Mouse (Mus musculus) heart, embryonic 12.5 days (tissue): Measurements from ENCODE around the gene Lama2. TPM values are rescaled to one million over a fixed set of nuclear protein-coding genes. Genes with fewer than 3 reads are reported as not detected.
"Not testable (repeated sequence)": the region's sequence is repeated elsewhere in the genome, so short reads cannot be mapped to it uniquely, and the experiment has no call there.

Experiments
- ATAC-seq: fragments of 200-750 bp; cut with Nextera tagmentation; 2 replicates; pipeline ENCODE4 v1.8.0; 2017; ENCODE audit warnings: moderate TSS enrichment, moderate library complexity; ENCODE audit not compliant: insufficient number of reproducible peaks, low FRiP score
- H3K27ac ChIP-seq: fragments of 300-500 bp; sonication (generic); 2 replicates; pipeline ENCODE4 v1.5.1; 2016; ENCODE audit warnings: mild to moderate bottlenecking, moderate library complexity; ENCODE audit not compliant: poor library complexity, severe bottlenecking
- H3K27me3 ChIP-seq: fragments of 300-500 bp; sonication (generic); replicated peaks from 2 replicates; pipeline ENCODE4 v1.6.1; 2016; ENCODE audit warnings: mild to moderate bottlenecking, moderate library complexity
- H3K36me3 ChIP-seq: fragments of 300-500 bp; sonication (generic); 2 replicates; pipeline ENCODE4 v1.6.1; 2016; ENCODE audit warnings: mild to moderate bottlenecking, moderate library complexity
- H3K4me1 ChIP-seq: fragments of 300-500 bp; sonication (generic); replicated peaks from 2 replicates; pipeline ENCODE4 v1.6.1; 2016; ENCODE audit warnings: mild to moderate bottlenecking
- H3K4me2 ChIP-seq: fragments of 300-500 bp; sonication (generic); 2 replicates; pipeline ENCODE4 v1.6.1; 2016; ENCODE audit warnings: mild to moderate bottlenecking, moderate library complexity
- H3K4me3 ChIP-seq: fragments of 300-500 bp; sonication (generic); 2 replicates; pipeline ENCODE4 v1.5.1; 2016; ENCODE audit warnings: mild to moderate bottlenecking
- H3K9ac ChIP-seq: fragments of 300-500 bp; sonication (generic); 2 replicates; pipeline ENCODE4 v1.6.1; 2016; ENCODE audit warnings: mild to moderate bottlenecking, moderate library complexity
- H3K9me3 ChIP-seq: fragments of 300-500 bp; sonication (generic); replicated peaks from 2 replicates; pipeline ENCODE4 v1.6.1; 2016; ENCODE audit warnings: mild to moderate bottlenecking, moderate library complexity
- WGBS: fragments of 180-500 bp; shearing (Covaris S2); methylation state at CpG from one replicate; pipeline ENCODE4 v1.1.7; 2016; 5-methylcytosine and 5-hydroxymethylcytosine counted together
- polyA plus RNA-seq: library from polyadenylated mRNA; unstranded; fragments of >200 nt; fragmentation: Nextera tagmentation; extraction: Ambion mirVana; gene quantifications from 2 replicates; pipeline ENCODE4 v1.2.1, GENCODE M21; 2016

The Lama2 gene
- polyA plus RNA-seq, 1 experiment from 2014 or later, result 14.1 TPM

DNA sequence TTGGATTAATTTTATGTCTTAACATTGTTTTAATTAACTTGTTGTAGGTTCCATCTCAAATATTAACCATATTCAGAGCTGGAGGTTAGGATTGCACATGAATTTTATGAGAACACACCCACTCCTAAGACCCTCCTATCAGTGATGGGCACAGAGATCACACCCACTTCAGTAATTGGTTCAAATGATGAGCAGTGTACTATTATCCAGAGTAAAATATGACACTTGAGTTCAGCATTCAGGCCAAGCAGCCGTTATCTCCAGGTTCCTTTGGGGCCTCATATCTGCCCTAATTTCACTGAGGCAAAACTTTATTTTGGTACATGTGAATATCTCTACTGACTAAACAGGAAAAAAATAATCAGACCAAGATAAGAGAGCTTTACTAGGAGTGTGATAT, 645.3 kb downstream of the Lama2 start:
- H3K27ac ChIP-seq, result no peak overlapping the region
- WGBS, result 55% methylated on average over 1 of the region's 1 CpGs
- no peak for ATAC-seq
- H3K4me1 ChIP-seq, result no peaks in the 10 kb centered on the region
- H3K4me3 ChIP-seq, result no peak overlapping the region
- H3K9me3 ChIP-seq, result no peaks in the 10 kb centered on the region
- no peak overlapping the region for H3K9ac ChIP-seq
- no peak overlapping the region for H3K4me2 ChIP-seq
- H3K36me3 ChIP-seq, result no peaks in the 10 kb centered on the region
- no peaks in the 10 kb centered on the region for H3K27me3 ChIP-seq

DNA sequence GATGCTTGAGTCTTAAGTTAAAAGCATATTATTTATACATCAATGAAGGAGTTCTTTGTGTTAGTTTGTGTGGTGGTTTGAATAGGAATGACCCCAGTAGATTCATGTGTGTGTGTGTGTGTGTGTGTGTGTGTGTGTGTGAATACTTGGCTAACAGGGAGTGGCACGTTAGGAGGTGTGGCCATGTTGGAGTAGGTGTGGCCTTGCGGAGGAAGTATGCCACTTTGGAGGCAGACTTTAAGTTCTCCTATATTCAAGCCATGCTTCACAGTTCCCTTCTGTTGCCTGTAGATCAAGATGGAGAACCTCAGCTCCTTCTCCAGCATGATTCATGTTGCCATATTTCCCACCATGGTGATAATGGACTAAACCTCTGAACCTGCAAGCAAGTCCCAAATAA, 646.0 kb downstream of the Lama2 start:
- H3K4me2 ChIP-seq, result no peak overlapping the region
- H3K9me3 ChIP-seq, result no peaks in the 10 kb centered on the region
- no peaks in the 10 kb centered on the region for H3K36me3 ChIP-seq
- H3K9ac ChIP-seq, result no peak overlapping the region
- WGBS, result 77% methylated on average over 2 of the region's 2 CpGs
- H3K4me1 ChIP-seq, result no peaks in the 10 kb centered on the region
- ATAC-seq, result no peak
- no peaks in the 10 kb centered on the region for H3K27me3 ChIP-seq
- no peak overlapping the region for H3K4me3 ChIP-seq
- no peak overlapping the region for H3K27ac ChIP-seq

- no peak overlapping the region for H3K27ac ChIP-seq
- H3K27me3 ChIP-seq, result no peaks in the 10 kb centered on the region
- 65% methylated on average over 3 of the region's 3 CpGs for WGBS
- H3K4me1 ChIP-seq, result no peaks in the 10 kb centered on the region
- H3K36me3 ChIP-seq, result no peaks in the 10 kb centered on the region
- no peaks in the 10 kb centered on the region for H3K9me3 ChIP-seq
- no peak overlapping the region for H3K4me3 ChIP-seq
- no peak overlapping the region for H3K4me2 ChIP-seq
- no peak for ATAC-seq
- no peak overlapping the region for H3K9ac ChIP-seq
These were observed 661.0 kb downstream of the Lama2 start for GRCm38 (mm10) chr10:26958513-26958912.

- no peak for ATAC-seq
- Histone ChIP-seq H3K4me2 (no peak overlapping the region), H3K9me3 (no peaks in the 10 kb centered on the region), H3K4me3 (no peak overlapping the region), H3K9ac (no peak overlapping the region), H3K36me3 (no peaks in the 10 kb centered on the region), H3K4me1 (no peaks in the 10 kb centered on the region; the same call in 1 of the 2 replicates), H3K27ac (no peak overlapping the region), H3K27me3 (no peaks in the 10 kb centered on the region)
- 58% methylated on average over 7 of the region's 7 CpGs for WGBS
These were observed 669.1 kb downstream of the Lama2 start for GRCm38 (mm10) chr10:26950448-26950847.

DNA sequence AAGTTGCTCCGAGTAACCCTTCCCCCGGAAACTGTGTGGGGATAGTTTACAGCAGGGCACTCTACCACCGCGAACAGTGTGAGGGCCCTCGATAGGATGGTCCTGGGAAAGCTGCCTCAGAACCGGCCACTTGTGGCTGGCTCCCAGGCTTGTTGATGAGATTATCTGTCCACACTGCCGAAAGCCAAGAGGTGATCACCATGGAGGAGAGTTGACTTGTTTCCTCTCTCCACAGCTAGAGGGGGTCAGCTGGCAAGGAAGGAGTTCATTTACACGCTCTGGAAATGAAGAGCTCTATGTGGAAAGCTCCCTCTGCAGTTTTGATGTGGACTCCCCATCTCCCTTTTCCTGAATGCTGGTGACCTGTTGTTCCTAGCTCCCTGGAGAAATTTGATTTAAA, 669.9 kb downstream of the Lama2 start:
- no peaks in the 10 kb centered on the region for H3K27me3 ChIP-seq
- H3K27ac ChIP-seq, result no peak overlapping the region
- no peak overlapping the region for H3K9ac ChIP-seq
- no peaks in the 10 kb centered on the region for H3K36me3 ChIP-seq
- H3K9me3 ChIP-seq, result no peaks in the 10 kb centered on the region
- H3K4me3 ChIP-seq, result no peak overlapping the region
- no peak overlapping the region for H3K4me2 ChIP-seq
- no peaks in the 10 kb centered on the region; the same call in 1 of the 2 replicates for H3K4me1 ChIP-seq
- no peak for ATAC-seq
- 53% methylated on average over 8 of the region's 8 CpGs for WGBS

DNA sequence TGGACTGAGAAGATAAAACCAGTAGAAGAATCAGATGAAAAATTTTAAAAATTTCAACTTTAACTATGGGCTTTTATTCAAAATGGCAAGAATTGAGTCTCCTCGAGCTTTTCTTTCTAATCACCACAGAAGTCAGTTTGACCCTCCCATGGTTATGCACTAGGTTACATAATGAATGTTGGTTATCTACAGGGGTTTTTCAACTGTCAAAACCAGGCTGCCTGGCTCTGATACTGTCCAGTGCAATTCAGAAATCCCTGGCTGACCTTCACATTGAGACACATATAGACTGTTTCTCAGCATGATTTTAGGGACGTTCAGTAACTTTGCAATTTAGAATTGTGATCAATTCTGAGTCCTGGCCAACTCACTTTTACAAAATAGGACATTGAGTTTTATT, 671.2 kb downstream of the Lama2 start:
- Histone ChIP-seq H3K36me3 (no peaks in the 10 kb centered on the region), H3K4me2 (no peak overlapping the region), H3K4me3 (no peak overlapping the region), H3K9me3 (no peaks in the 10 kb centered on the region), H3K4me1 (no peaks in the 10 kb centered on the region; the same call in 1 of the 2 replicates), H3K27me3 (no peaks in the 10 kb centered on the region), H3K27ac (no peak overlapping the region), H3K9ac (no peak overlapping the region)
- no peak for ATAC-seq
- 34% methylated on average over 2 of the region's 2 CpGs for WGBS

- no peak for ATAC-seq
- H3K27me3 ChIP-seq, result no peaks in the 10 kb centered on the region
- no peaks in the 10 kb centered on the region for H3K4me1 ChIP-seq
- H3K4me3 ChIP-seq, result no peak overlapping the region
- 61% methylated on average over 1 of the region's 1 CpGs for WGBS
- H3K27ac ChIP-seq, result no peak overlapping the region
- H3K4me2 ChIP-seq, result no peak overlapping the region
- H3K9me3 ChIP-seq, result no peaks in the 10 kb centered on the region
- H3K9ac ChIP-seq, result no peak overlapping the region
- H3K36me3 ChIP-seq, result no peaks in the 10 kb centered on the region
These were observed 680.0 kb downstream of the Lama2 start for GRCm38 (mm10) chr10:26939549-26939948.

DNA sequence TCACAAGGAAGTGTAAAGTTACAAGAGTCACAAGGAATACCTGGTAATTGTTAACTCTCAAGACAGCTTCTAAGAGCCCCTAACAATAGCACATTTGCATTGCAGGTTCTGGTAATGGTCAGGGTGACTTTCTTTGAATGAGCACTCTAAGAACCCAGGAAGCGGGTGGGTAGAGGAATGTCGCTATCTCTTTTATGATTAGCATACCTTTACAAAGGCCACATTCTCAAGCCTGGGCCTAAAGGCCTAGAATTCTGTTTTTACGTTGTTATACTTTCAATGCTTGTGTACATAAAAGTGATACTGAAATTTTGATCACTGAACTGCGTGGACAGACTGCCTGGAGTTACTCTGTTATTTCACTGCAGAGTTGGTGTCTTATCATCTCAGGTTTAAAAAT, 681.1 kb downstream of the Lama2 start:
- H3K27ac ChIP-seq, ATAC-seq, H3K9ac ChIP-seq, H3K27me3 ChIP-seq, H3K36me3 ChIP-seq, H3K4me1 ChIP-seq, H3K4me2 ChIP-seq, H3K4me3 ChIP-seq, H3K9me3 ChIP-seq: not testable (repeated sequence)
- WGBS, result 62% methylated on average over 4 of the region's 4 CpGs

GRCm38 (mm10) chr10:26936056-26936455, 683.5 kb downstream of the Lama2 start:
- H3K27me3 ChIP-seq, H3K36me3 ChIP-seq, ATAC-seq, H3K4me1 ChIP-seq, H3K4me3 ChIP-seq, H3K27ac ChIP-seq, H3K9ac ChIP-seq, H3K4me2 ChIP-seq, H3K9me3 ChIP-seq: not testable (repeated sequence)
- WGBS, result 87% methylated on average over 6 of the region's 6 CpGs
